Mouse (Mus musculus) c-Kit-positive CD71-positive TER-119-positive erythroid progenitor cells, embryonic 14.5 days (primary cell): ENCODE data around the gene Prps2.
"Not testable (repeated sequence)": the region's sequence is repeated elsewhere in the genome, so short reads cannot be mapped to it uniquely, and the experiment has no call there.

ENCODE experiments used
- DNase-seq: peaks from one replicate; pipeline ENCODE4 v3.0.0-alpha.2; 2013; ENCODE audit warnings: low spot score

Gene Prps2

DNA sequence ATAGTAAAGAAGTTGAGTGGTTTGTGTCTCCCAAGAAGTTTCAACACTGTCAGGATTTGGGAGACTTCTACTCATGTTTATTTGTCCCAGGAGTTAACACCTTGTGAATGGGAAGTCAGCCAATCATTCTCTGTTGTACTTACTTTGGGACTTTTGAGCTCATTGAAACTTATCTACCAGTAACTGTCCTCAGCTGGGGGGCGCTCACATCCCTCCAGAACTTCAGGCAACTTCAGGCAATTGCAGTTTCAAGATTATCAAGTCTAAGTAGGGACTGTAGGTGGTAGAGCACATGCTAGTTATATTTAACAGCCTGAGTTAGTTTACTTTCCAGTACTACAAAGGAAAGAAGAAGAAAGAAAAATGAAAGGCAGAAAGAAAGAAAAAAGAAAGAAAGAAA lies 58.8 kb downstream of the Prps2 start:
- DNase-seq: no peak

DNA sequence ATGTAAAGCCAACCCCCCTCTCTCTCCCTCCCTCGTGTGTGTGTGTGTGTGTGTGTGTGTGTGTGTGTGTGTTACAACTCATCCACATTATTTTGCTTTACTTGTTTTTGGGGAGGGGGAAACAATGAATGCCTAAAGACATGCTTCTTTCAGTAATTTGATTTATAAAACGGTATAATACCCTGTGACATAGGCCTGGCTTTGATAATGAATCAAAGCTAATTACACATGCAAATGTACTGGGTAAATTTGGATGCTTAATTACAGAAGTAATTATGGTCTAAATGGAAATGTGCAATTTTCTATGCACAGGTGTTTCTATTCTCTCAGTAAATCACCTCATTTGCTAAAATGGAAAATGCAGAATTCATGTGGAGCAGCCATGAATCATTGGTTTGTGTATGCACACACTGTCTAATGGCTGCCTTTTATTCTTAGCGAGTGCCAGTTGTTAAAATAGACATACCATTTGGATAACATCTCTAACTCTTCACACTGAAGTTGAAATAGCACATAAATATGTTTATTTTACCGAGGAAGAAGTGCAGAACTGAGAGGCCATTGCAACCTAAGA lies 61.2 kb downstream of the Prps2 start:
- DNase-seq: no peak

GRCm38 (mm10) chrX:167318819-167319396 lies 63.6 kb downstream of the Prps2 start:
- no peak for DNase-seq

DNA sequence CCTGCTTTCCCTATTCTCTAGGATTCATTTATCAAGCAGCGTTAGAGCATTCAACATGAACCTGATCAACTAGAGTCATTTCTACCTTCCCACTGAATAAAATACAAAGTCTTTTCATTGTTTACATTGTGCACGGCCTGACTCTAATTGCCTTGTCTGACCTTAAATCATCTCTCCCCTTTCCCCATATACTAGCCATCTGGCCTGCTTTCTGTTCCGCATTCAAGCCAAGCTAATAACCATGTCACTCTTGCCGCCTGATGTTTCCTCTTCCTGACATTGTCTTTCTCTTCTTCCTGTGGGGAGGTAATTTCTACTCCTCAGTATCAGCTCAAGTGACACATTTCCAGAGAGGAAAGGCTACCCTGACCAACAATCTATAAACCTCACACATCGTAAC lies 66.8 kb downstream of the Prps2 start:
- DNase-seq: no peak

- DNase-seq: no peak
These were observed 67.3 kb downstream of the Prps2 start for GRCm38 (mm10) chrX:167315093-167315726.

DNA sequence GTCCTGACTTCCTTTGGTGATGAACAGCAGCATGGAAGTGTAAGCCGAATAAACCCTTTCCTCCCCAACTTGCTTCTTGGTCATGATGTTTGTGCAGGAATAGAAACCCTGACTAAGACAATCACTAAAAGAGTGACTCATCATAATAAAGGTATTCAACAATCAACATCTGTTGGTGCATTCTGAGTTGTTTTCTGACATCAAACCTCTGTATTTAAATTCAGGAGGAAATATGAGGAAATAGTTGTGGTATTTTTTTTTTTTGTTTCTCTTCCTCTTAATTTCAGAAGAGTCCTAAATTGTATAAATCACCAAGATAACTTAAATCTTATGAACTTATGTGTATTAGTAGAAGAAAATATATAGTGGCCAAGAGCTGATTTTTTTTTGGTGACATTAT lies 80.5 kb downstream of the Prps2 start:
- not testable (repeated sequence) for DNase-seq
